Mouse (Mus musculus) G1E-ER4 (cell line): ENCODE data around the gene 9430097D07Rik. TPM values are rescaled to one million over a fixed set of nuclear protein-coding genes. Genes with fewer than 3 reads are reported as not detected.

ENCODE experiments used
- GATA1 ChIP-seq: IDR thresholded peaks from one replicate; pipeline ENCODE4 v1.8.0; 2012; ENCODE audit warnings: low read length, inconsistent platforms
- polyA plus RNA-seq: library from polyadenylated mRNA; stranded (reverse); fragments of >175 nt; gene quantifications from 2 replicates; pipeline ENCODE4 v1.2.3, GENCODE M21; 2012

9430097D07Rik gene
- polyA plus RNA-seq, 1 experiment = not detected

GRCm38 (mm10) chr2:32549764-32550163 lies 25.7 kb downstream of the 9430097D07Rik start:
- TF ChIP-seq GATA1 = no peak

- TF ChIP-seq GATA1 = no peak
Observed at GRCm38 (mm10) chr2:32549171-32549570, 26.3 kb downstream of the 9430097D07Rik start.

DNA sequence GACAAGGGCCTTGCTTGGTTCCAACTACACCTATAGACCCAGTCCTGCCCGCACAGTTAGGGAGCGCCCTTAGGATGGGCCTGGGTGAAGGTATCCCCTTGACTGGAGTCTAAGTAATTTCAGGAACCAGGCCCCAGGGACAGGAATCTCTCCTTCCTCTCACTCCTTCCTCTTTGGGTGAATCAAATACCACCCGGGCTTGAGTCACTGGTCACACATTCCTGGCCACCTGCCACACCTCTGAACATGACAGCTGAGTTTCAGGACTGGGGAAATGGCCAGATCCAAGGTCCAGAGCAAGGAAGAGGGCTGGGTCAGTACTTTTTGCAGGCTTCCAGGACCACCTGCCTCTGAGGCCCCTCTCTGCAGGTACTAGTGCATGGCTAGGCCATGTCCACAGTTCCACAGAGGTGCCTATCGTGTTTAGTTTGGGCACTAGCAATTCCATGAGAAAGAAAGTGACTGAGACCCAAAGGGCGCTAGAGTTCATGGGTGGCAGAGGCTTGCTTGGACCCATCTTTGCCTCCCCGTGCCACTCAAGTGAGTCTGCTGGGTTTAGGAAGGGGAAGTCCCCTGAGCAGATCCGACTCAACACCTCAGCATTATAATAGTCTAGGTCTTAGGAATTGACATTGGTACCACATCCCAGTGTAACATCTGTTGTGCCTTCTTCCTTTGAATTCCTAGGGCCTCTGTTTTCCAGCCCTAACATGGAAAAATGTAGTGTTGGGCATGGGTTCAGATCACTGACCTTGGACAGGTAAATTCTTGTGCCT lies 27.3 kb downstream of the 9430097D07Rik start:
- TF ChIP-seq GATA1 = no peak

GRCm38 (mm10) chr2:32547380-32547779 lies 28.1 kb downstream of the 9430097D07Rik start:
- TF ChIP-seq GATA1 = no peak

GRCm38 (mm10) chr2:32546951-32547350 lies 28.5 kb downstream of the 9430097D07Rik start:
- no peak for TF ChIP-seq GATA1

DNA sequence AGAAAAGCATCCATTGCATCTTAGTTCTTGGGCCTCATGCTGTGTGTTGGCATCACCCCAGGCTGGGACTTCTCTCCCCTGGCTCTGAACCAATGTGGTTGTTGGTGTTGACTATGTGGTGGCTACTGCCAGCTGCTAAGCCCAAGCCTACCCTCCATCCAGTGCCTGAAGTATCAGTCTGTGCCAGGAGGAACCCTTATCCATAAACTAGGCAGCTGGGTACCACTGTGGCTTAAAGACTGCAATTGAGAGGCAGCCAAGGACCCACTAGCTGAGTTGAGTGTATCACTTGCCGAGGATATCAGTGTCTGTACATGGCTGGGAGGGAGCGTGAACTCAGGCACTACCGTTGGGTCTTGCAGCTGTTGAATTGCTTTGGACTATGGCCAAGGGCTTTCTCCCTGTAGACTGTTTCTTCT lies 32.4 kb downstream of the 9430097D07Rik start:
- TF ChIP-seq GATA1 = no peak

DNA sequence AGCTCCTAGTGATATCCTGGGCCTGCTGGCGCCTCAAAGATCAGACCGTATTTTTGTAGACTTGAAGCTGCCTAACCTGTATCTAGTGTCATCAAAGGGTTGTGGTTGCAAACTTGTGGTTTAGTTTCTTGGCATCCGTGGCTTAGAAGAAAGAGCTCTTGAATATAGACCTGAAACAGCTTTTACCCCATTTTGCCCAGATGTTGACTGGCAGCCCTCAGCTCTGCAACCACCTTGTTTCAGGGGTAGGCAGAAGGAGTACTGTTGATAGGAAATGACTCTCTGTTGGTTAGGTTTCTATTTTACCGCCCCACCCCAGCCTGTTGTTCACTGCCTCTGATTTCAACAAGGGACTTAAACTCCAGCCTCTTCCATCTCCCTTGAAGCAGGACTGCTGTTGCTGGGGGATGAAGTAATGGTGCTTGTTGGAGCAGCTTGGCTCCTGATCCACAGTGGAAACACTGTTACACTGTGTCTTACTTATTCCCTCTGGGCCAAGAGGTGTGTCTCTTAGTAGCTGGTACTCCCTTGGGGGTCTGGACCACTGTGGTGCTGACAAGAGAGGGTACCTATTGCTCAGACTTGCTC lies 33.4 kb downstream of the 9430097D07Rik start:
- no peak for TF ChIP-seq GATA1

DNA sequence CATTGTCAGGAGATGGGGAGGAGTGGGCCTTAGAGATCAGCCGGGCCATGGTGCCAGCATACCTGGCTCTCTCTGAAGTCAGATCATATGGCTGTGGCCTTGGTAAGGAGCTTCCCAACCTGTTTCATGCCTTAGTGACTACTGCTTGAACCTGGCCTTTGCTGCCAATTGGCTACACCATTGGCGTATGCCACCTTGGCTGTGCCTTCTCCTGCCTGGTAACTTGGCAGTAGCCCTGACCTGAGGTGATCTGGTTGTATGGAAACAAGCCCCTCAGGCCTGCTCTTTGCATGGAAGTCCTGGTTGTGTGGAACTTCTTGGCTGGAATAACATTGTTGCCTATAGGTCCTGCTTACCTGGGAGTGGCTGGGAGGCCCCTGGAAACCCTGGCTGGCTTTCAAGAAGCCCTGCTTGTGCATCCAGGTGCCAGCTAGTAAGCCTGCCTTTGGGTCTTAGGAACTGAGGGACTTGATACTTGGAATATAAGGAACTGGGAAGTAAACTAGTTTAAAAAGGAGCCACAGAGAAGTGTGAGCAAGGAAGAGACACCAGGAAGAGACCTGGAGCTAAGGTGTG lies 34.1 kb downstream of the 9430097D07Rik start:
- TF ChIP-seq GATA1 = no peak

GRCm38 (mm10) chr2:32539452-32539981 lies 36.0 kb downstream of the 9430097D07Rik start:
- no peak for TF ChIP-seq GATA1

- no peak for TF ChIP-seq GATA1
Observed at GRCm38 (mm10) chr2:32538461-32538860, 37.0 kb downstream of the 9430097D07Rik start.

DNA sequence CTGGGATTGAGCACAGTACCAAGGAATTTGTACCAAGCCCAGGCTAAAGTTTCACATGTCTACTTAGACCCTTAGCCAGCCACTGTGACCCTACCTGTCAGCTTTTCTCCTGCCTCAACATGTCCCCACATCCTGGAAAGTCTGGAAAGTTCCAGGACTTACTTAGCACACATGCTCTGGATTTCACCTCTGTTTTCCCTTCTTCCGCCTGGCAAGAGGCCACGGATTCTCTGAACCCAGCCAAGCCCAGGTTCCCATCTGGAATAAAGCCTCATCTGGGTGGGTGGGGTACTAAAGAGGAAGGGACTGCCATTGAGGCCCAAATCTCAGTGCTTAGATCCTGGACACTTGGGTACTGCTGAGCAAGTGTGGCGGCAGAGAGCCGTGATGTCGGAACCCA lies 37.5 kb downstream of the 9430097D07Rik start:
- TF ChIP-seq GATA1 = no peak

- TF ChIP-seq GATA1 = no peak
Observed at GRCm38 (mm10) chr2:32537360-32537905, 38.1 kb downstream of the 9430097D07Rik start.

GRCm38 (mm10) chr2:32536634-32537359 lies 38.7 kb downstream of the 9430097D07Rik start:
- no peak for TF ChIP-seq GATA1

DNA sequence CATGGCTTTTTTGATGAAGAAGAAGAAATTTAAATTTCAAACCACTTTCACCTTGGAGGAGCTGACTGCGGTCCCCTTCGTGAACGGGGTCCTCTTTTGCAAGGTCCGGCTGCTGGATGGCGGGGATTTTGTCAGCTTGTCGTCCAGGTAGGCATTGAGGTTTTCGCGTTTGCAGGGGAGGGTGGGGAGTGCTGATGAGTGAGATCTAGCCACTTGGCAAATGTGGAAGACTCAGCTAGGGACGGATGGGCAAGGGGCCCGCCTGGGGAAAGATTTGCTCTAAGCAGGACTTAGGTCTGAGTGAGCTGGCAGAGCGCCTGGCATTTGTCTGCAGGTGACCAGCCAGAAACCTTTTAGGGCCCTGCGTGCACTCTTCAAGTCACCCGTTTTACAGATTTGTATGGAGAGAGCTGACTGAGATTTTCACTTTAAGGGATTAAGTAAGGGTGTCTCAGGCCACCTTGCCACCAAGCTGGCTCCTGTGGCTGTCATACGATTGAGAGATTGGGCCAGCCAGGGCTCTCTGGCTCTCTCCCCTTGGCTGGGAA lies 39.3 kb downstream of the 9430097D07Rik start:
- TF ChIP-seq GATA1 = no peak

DNA sequence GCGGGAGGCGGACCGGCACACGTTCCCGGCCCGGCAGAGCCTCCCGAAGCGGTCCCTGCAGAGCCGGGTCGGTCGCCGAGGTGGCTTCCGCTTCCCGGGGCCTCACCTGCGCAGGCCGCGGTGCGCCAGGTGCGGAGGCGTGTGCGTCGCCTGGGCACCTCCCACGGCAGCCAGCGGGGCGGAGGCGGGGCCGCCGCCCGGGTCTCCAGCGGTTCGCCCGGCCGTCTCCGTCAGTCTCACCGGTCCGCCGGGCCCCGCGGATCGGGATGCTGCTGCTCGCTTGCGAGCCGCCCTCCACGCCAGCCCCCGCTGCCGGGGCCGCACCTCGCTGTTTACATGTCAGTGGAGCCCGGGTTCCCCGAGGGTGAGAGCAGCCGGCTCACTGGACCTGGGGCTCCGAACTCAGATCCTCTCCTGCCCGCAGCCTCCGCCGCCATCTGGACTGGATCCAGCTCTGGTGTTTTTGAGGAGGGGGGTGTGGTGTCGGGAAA lies 39.9 kb downstream of the 9430097D07Rik start:
- TF ChIP-seq GATA1 = no peak
